Mouse (Mus musculus) intestine, embryonic 16.5 days (tissue): ENCODE data around the gene Vmn2r42. TPM values are rescaled to one million over a fixed set of nuclear protein-coding genes. Genes with fewer than 3 reads are reported as not detected.
"Not testable (repeated sequence)": the region's sequence is repeated elsewhere in the genome, so short reads cannot be mapped to it uniquely, and the experiment has no call there.

Source experiments
- ATAC-seq: fragments of 200-750 bp; cut with Nextera tagmentation; 2 replicates; pipeline ENCODE4 v1.8.0; 2017; ENCODE audit warnings: moderate TSS enrichment, moderate library complexity
- H3K27ac ChIP-seq: fragments of 300-500 bp; sonication (generic); 2 replicates; pipeline ENCODE4 v1.5.1; 2014; ENCODE audit warnings: mild to moderate bottlenecking, low read length
- H3K27me3 ChIP-seq: fragments of 300-500 bp; sonication (generic); replicated peaks from 2 replicates; pipeline ENCODE4 v1.6.1; 2014; ENCODE audit warnings: low read length, control low read depth, mixed read lengths; ENCODE audit not compliant: control insufficient read depth, insufficient read depth
- H3K36me3 ChIP-seq: fragments of 300-500 bp; sonication (generic); 2 replicates; pipeline ENCODE4 v1.6.1; 2014; ENCODE audit warnings: low read length, control low read depth; ENCODE audit not compliant: control insufficient read depth, insufficient read depth
- H3K4me1 ChIP-seq: fragments of 300-500 bp; sonication (generic); 2 replicates; pipeline ENCODE4 v1.6.1; 2014; ENCODE audit warnings: low read length, control low read depth, mixed read lengths; ENCODE audit not compliant: control insufficient read depth, insufficient read depth
- H3K4me2 ChIP-seq: fragments of 300-500 bp; sonication (generic); 2 replicates; pipeline ENCODE4 v1.6.1; 2014; ENCODE audit warnings: low read depth, low read length, control low read depth
- H3K4me3 ChIP-seq: fragments of 300-500 bp; sonication (generic); 2 replicates; pipeline ENCODE4 v1.5.1; 2014; ENCODE audit warnings: mild to moderate bottlenecking, low read length
- H3K9ac ChIP-seq: fragments of 300-500 bp; sonication (generic); 2 replicates; pipeline ENCODE4 v1.6.1; 2014; ENCODE audit warnings: low read depth, low read length
- H3K9me3 ChIP-seq: fragments of 300-500 bp; sonication (generic); 2 replicates; pipeline ENCODE4 v1.6.1; 2016; ENCODE audit warnings: low read length, control low read depth; ENCODE audit not compliant: control insufficient read depth
- WGBS: fragments of 180-500 bp; shearing (Covaris S2); extraction: QIAGEN DNeasy Blood & Tissue Kit; methylation state at CpG from one replicate; pipeline ENCODE4 v1.1.7; 2014; 5-methylcytosine and 5-hydroxymethylcytosine counted together
- polyA plus RNA-seq: library from polyadenylated mRNA; unstranded; fragments of >200 nt; fragmentation: Nextera tagmentation; extraction: Ambion mirVana; gene quantifications from 2 replicates; pipeline ENCODE4 v1.2.1, GENCODE M21; 2015

Vmn2r42 gene
- polyA plus RNA-seq, result not detected in 2 replicates

DNA sequence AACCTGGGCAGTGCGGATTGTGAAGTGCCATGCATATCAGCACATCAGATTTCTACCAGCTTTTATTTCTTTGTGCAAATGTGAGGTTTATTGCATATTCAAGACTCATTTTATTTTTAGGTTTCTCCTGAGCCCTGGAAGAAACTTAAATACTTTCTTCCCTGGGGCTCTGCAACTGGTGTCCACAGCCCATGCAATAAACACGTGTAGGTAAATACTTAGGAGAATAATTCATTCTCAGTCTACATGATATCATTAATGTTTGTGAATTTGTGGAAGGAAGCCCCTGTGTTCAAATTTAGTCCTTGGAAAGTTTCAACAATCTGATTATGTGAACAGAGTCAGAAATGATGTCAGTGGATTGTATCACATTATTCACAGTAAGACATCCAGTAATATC, at the start of gene Vmn2r42:
Gene Vmn2r42, minus strand, starts transcription at position 101 of the 400 bp plus-strand sequence.
- H3K27ac ChIP-seq, H3K4me1 ChIP-seq, H3K4me3 ChIP-seq, H3K4me2 ChIP-seq, H3K9ac ChIP-seq, H3K9me3 ChIP-seq, ATAC-seq, H3K27me3 ChIP-seq, H3K36me3 ChIP-seq: not testable (repeated sequence)
- no CpG with 5 or more reads among the region's 2 CpGs for WGBS

DNA sequence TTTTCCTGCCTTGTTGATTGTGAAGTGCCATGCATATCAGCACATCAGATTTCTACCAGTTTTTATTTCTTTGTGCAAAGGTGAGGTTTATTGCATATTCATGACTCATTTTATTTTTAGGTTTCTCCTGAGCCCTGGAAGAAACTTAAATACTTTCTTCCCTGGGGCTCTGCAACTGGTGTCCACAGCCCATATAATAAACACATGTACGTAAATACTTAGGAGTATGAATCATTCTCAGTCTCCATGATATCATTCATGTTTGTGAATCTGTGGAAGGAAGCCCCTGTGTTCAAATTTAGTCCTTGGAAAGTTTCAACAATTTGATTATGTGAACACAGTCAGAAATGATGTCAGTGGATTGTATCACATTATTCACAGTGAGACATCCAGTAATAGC, 38.6 kb downstream of the Vmn2r42 start, which contains the start of gene Vmn2r41:
Gene Vmn2r41, minus strand, starts transcription at position 101 of the 400 bp plus-strand sequence.
- not testable (repeated sequence) for H3K4me1 ChIP-seq, H3K4me2 ChIP-seq, H3K27ac ChIP-seq, H3K27me3 ChIP-seq, ATAC-seq, H3K36me3 ChIP-seq, H3K9me3 ChIP-seq, H3K9ac ChIP-seq, H3K4me3 ChIP-seq
- WGBS, result no CpG with 5 or more reads among the region's 1 CpGs

Other genes starting within 250 kb of the Vmn2r42 start
- not detected in 2 replicates for gene Vmn2r41, start 38.7 kb downstream of the Vmn2r42 start, polyA plus RNA-seq
- not detected in 2 replicates for gene Vmn2r43, start 60.3 kb upstream of the Vmn2r42 start, polyA plus RNA-seq
- gene Vmn2r44, start 183.0 kb upstream of the Vmn2r42 start, polyA plus RNA-seq, result not detected in 2 replicates